Mouse (Mus musculus): ENCODE measurements around the gene Itgb7. TPM values are rescaled to one million over a fixed set of nuclear protein-coding genes. Genes with fewer than 3 reads are reported as not detected.
A peak's percentile ranks its signal among the peaks of the same experiment; 100 is the strongest.

Itgb7 gene
- total RNA-seq, 2 experiments from 2014 or later: 1.1 to 3.6 TPM

DNA sequence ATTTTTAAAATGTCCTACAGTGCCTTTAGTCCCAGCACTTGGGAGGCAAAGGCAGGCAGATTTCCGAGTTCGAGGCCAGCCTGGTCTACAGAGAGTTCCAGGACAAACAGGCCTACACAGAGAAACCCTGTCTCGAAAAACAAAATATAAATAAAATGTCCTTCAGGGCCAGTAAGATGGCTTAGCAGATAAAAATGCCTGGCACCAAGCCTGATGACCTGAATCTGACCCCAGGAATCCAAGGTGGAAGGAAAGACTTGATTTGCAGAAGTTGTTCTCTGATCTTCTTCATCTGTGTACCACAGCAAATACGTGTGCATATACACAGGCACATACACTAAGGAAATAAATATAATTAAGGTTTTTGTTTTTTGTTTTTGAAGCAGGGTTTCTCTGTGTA, 36.4 kb downstream of the Itgb7 start:
- DNase-seq (ENCODE audit: low spot score in 2 of 2): no peak

DNA sequence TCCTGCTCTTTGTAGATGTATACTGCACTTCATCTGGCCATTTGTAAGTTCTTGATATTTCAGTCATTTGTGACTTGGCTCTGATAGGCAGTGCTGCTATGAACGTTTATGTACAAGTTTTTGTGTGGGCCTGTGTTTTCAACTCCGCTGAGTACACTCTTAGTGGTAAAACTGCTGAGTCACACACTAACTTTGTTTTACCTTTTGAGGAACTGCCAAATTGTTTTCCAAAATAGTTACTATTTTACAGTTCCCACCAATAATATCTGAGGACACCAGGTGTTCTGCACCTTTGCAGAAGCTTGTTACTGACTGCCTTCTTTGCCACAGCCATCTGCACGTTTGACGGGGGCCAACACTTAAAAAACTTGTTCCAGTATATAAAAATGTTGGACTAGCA, 37.3 kb downstream of the Itgb7 start:
- DNase-seq (ENCODE audit: low spot score in 2 of 2): no peak

DNA sequence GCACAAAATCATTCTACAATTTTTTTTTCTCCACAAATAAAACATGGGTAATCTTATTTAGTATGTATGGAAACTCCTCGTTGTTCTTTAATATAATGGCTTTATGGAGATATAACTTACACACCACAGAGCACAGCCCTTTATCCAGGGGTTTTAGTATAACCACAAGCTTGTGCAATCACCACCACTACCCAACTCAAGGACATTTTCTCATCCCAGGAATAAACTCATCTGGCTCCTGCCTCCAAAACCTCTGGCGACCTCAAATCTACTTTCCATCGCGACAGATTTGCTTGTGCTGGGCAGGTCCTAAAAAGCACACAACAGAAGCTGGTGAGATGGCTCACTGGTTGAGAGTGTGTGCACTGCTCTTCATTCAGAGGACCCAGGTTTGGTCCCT, 38.1 kb downstream of the Itgb7 start:
- no peak for DNase-seq (ENCODE audit: low spot score in 2 of 2)

DNA sequence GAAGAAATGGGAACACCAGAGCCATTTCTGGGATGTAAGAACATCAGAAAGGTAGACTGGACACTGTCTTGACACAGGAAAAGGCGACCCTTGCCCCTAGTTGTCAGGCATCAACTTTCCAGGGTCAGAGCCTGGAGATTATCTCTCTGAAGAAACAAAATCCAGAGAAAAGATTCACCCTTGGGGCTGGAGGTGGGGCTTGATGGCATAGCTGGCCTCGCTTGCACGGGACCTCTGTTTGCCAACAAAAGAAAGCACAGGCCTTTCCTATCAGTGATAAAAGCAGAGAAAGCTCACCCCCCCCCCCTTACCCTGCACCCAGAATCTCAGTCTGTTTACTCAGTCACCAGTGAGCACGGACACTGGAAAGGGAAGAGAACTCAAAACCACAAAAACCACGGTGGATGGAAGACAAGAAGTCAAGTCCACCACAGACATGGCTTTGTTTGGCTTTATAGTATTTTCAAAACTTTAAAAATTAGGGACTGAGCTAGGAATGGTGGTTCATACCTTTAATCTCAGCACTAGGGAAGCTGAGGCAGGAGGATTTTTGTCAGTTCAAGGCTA, 38.8 kb downstream of the Itgb7 start:
- DNase-seq (ENCODE audit: low spot score in 2 of 2): no peak

DNA sequence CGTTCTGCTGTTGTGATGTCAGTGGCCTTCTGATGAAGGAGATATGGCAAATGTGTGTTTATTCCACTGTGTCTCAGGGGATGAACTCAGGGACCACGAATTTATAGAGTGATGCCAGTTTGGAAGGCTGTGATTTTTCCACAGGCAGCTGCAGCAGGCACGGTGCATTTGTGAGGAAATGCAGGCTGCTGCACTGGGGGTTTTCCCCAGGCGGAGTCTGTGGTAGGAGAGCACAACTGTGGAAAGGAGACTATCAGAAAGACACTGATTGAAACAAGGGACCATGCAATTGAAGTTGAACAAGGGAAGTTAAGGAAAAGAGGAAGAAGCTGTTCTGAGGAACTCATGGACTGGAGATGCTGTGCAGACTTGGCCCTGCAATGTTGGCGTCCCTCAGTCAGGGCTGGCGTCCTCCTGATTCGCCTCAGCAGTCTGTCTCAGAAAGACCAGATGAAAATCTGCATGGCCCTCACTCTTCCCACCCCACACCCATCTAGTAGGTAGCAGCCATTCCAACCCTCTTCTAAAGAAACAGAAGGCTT, 39.4 kb downstream of the Itgb7 start:
- no peak for DNase-seq (ENCODE audit: low spot score in 2 of 2)

DNA sequence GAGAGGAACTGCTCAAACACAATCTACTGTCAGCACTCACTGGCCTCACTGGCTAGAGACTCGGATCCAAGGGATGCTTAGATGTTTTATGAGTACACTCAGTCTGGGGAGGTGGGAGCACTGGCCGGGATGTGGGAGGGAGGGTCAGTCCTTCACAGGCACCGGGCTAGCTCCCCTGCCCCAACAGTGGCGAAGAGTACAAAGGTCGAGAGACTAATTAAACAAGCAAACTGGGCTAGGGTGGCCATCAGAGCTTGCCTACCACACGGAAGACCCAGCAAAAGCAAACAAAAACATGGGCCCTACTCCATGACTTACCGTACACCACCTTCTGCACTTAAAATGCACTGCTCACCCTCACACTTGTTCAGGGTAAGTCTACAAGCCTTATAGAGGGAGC, 40.0 kb downstream of the Itgb7 start:
- DNase-seq (ENCODE audit: low spot score in 2 of 2): no peak

DNA sequence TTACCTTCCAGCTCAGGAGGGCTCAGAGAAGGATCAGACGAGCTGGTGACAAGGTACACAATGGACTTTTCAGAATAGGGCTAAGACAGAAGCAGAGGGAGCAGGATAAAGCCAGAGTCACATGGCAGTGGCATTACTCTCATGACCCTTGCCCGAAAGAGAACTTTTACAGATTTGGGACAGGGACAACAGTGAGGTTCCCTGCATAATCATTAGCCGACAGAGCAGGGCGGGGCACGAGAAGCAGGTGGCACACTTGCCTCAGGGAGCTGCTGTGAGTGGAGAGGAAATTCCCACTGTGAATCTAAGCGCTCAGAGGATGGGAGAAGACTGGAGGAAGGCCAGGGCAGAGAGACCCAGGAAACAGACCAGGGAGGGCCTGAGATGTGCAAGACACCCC, 42.9 kb downstream of the Itgb7 start:
- DNase-seq (ENCODE audit: low spot score in 2 of 2): no peak

DNA sequence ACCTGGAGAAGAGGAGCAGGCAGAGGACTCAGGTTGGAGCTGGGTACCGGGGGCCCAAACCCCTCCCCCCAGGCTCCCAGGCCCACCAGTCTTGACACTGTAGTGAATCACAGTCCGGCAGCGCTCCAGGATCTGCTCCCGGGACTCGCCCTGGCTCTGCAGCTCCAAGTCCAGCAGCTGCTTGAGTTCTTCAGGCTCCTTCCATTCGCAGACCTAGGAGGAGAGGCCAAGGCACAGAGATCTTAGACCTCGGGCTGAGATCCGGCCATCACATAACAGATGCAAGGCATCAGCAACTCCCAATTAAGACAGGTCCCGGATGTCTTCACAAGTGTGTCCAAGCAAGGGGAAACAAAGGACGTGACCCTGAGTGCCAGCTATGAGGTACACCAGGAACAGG, 43.6 kb downstream of the Itgb7 start:
- no peak for DNase-seq (ENCODE audit: low spot score in 2 of 2)

DNA sequence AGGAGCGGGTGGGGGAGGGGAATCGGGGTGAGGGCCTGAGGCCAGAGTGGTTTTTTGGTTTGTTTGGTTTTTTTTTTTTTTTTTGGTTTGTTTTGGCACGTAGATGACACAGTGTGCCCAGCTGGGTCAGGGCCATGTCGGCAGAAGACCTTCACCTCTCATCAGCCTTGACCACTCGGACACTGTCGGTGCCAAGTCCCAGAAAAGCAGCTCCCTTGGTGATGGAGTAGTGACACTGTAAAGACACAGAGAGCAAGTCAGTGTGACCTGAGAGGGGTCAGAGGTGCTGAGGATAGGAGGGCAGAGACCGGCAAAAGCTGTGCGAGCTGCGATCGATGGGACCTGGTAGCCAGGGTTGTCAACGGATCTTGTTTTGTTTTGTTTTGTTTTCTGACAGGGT, 45.5 kb downstream of the Itgb7 start:
- DNase-seq (ENCODE audit: low spot score in 2 of 2): no peak

DNA sequence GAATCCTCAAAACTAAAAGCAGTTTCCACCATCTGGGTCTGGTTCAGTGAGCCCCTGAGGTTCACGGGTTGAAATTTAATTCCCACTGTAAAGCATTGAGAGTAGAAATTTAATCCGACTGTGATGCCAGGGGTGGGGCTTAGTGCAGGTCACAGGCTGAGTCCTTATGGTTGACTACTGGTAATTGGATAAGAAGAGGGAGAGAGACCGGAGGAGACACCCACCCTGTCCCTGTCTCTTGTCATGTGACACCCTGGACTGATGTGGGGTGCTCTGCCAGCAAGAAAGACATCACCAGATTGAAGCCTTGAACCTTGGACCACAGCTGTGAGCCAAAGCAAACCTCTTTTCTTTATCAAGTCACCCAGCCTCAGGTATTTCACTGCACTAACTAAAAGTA, 48.7 kb downstream of the Itgb7 start:
- DNase-seq (ENCODE audit: low spot score in 2 of 2): no peak

DNA sequence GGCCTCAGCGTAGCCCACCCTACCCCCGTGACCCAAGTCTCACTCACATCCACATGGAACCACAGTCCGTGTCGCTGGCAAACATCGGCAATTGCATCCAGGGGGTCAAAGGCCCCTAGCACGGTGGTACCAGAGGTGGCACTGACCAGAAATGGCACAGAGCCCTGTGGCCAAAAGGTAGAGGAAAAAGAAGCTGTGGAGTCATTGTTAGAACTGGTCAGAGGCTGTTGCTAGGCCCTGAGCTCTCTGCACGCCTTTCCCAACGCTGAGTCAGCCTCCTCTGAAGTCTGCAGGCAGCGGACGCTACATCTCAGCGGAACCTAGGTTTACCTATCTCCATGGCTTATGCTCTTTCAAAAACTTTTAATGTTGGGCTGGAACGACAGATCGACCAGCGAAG, 51.8 kb downstream of the Itgb7 start:
- no peak for DNase-seq (ENCODE audit: low spot score in 2 of 2)

DNA sequence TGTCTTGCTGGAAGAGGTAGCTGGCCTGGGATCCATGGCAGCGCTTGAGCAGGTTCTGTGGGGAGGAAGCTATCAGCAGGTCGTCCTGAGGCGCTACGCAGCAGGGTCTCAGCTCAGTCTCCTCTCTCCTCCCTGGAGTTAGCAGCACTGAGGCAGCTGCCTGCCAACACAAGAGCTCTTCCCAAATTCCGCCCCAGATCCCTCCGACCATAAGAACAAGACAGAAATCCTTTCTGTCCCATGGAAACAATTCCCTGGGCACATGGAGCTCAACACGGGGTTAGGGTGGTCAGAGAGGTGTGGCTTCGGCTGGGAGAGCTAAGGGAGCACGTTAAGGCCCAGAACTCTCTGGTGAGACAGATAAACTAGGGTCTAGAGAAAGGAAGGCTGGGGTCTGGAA, 52.6 kb downstream of the Itgb7 start:
- no peak for DNase-seq (ENCODE audit: low spot score in 2 of 2)

DNA sequence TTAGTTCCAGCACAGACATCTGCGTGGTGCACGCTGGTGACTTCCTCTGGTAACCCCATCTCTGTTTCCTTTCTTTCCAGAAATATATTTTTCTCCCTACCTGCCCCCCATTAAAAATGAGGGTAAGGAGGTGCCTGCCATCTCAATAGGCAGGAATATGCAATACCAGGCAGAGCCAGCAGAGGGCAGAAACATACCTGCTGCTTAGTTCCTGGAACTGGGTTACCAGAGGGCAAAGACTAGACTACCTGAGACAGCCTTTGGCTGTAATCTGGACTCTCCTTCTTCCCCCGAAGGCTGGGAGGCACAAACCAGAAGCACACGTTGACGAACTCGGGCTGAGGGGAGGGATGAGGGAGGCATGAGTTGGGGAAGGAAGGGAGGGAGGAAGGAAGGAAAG, 53.5 kb downstream of the Itgb7 start:
- DNase-seq (ENCODE audit: low spot score in 2 of 2): peak in 1 of 2 experiments; percentile 60

DNA sequence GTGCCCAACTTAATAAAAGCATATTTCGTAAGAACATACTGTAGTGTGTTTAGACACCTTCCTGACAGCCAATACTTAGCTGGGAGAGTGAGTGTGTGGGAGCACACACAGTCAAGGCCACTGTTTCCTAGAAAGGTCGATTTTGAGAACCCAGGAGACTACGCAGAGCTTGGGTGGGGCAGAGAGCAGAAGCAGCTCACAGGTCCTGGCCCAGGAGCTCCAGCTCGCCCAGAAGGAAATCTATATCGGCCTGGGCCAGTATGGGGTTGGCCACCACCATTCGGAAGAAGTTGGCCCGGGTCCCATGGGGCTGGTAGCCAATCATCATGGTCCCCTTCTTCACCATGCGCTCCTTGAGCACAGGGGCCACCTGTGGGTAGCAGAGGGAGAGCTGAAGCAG, 54.3 kb downstream of the Itgb7 start:
- no peak for DNase-seq (ENCODE audit: low spot score in 2 of 2)

DNA sequence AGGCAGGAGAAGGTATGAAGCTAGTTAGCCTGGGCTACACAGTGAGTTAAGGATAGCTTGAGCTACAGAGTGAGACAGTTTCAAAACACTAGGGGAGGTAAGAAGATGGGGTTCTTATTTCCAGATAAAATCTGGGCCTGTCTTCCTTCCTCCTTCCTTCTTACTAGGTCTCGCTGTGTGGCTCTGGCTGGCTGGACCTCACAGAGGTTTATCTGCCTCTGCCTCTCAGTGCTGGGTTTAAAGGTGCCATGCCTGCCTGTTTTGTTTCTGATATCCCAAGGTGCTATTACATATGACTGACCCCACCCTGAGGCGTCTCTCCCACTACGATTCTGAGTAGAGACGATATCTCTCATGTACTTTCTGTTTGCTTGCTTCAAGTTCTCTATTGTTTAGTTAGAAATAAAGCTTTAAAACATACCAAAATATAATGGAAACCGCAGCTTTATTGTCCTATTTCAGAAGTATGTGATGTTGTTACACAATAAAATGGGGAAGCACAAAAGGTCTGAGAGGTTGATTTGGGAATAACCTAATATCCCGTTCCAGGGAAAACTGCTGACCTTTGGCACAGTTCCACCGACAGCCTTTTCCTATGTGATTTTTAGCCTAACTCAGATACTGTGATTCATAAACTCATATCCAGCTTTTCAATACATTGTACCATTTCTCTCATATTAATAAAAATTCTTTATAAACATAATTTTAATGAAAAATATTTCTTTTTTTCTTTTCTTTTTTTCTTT, 55.0 kb downstream of the Itgb7 start:
- DNase-seq (ENCODE audit: low spot score in 2 of 2): no peak

DNA sequence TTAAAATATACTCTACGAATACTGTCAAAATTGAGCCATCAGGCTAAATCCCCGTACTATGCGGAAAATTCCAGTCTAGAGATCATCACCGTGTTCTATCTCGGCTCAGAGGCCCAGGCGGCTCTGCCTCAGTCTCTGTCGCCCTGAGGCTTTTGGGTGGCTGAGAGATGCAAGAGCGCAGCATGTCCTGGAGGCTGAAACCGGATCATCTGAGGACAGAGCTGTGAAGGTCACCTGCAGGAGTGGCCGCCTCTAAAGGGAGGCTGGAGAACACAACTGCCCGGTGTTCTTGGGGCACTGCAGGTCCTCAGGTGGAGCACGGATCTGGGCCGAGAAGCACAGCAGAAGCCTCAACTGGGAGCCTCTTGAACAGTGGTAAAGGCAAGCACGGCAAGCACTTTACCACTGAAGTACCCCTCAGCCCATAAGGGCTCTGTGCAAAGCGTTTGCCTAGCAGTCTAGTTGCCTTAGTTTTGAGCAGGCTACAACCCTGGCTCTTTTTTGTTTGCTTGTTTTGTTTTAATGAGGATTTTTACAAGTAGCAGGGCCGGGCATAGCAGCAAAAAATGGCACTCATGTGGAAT, 55.9 kb downstream of the Itgb7 start:
- DNase-seq (ENCODE audit: low spot score in 2 of 2): no peak

DNA sequence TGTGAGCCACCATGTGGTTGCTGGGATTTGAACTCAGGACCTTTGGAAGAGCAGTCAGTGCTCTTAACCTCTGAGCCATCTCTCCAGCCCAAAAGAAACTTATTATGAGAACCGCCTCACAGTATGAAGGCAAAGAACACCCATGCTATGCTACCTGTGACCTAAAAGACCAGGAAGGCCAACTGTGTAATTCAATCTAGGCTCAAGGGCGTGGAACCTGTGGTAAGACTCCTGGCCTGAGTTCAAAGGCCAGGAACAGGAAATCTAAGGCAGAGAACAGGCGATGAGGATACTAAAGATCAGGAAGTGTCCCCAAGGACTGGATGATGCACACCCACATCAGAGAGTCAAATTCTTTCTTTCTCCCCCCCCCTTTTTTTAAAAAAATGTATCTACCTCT, 58.2 kb downstream of the Itgb7 start:
- no peak for DNase-seq (ENCODE audit: low spot score in 2 of 2)

DNA sequence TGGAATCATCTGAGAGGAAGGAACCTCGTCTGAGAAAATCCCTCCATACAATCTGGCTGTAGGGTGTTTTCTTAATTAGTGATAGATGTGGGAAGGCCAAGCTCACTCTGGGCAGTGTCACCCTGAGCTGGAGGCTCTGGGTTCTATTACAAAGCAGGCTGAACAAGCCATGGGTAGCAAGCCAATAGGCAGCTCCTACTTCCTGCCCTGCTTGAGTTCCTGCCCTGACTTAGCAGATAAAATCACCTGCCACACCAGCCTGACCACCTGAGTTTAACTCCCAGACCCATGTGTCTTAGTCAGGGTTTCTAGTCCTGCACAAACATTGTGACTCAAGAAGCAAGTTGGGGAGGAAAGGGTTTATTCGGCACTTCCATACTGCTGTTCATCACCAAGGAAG, 62.7 kb downstream of the Itgb7 start:
- DNase-seq (ENCODE audit: low spot score in 2 of 2): no peak

DNA sequence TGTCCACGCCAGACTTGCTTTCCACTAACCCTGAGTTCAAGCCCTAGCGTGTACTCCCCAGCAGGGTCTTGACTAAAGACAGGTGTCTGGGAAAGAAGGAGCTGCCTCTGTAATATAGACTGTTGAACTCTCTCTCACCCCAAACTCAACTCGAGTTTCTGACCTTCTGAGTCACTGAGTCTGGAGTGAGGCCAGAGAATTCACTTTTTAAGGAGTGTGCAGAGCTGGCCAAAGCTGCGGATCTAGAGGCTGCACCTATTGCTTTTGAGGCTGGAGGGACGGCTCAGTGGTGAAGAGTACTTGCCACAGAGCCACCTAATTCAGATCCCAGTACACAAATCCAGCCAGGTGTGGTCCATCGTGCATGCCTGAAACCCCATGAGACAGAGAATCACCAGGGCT, 64.1 kb downstream of the Itgb7 start:
- DNase-seq (ENCODE audit: low spot score in 2 of 2): no peak
